Mouse (Mus musculus) thymus, postnatal 10 days (tissue): ENCODE measurements around the gene Mxd1.

ENCODE experiments used
- DNase-seq, 2 experiments: peaks; one replicate each; pipeline ENCODE4 v3.0.0; 2021; ENCODE audit warnings: low spot score in 2 of 2

Mxd1 gene

GRCm38 (mm10) chr6:86646143-86646542 lies 22.8 kb downstream of the Mxd1 start:
- DNase-seq: no peak

- no peak for DNase-seq
These were observed 23.4 kb downstream of the Mxd1 start for GRCm38 (mm10) chr6:86645551-86645950.

- DNase-seq: no peak
These were observed 24.1 kb downstream of the Mxd1 start for GRCm38 (mm10) chr6:86644775-86645400.

GRCm38 (mm10) chr6:86641716-86642115 lies 27.2 kb downstream of the Mxd1 start:
- no peak for DNase-seq

- no peak for DNase-seq
These were observed 28.2 kb downstream of the Mxd1 start for GRCm38 (mm10) chr6:86640776-86641175.

- no peak for DNase-seq
These were observed 28.8 kb downstream of the Mxd1 start for GRCm38 (mm10) chr6:86640161-86640560.

- no peak for DNase-seq
These were observed 29.5 kb downstream of the Mxd1 start for GRCm38 (mm10) chr6:86639180-86640160.

GRCm38 (mm10) chr6:86638434-86638833 lies 30.5 kb downstream of the Mxd1 start:
- no peak for DNase-seq

GRCm38 (mm10) chr6:86637860-86638259 lies 31.1 kb downstream of the Mxd1 start:
- DNase-seq: no peak

- no peak for DNase-seq
These were observed 31.7 kb downstream of the Mxd1 start for GRCm38 (mm10) chr6:86637171-86637835.

- DNase-seq: no peak
These were observed 32.5 kb downstream of the Mxd1 start for GRCm38 (mm10) chr6:86636495-86636894.

- no peak for DNase-seq
These were observed 38.8 kb downstream of the Mxd1 start for GRCm38 (mm10) chr6:86630141-86630540.

- peak in 1 of 2 experiments; percentile 23 for DNase-seq
These were observed 41.0 kb downstream of the Mxd1 start, which contains the start of gene Asprv1 for GRCm38 (mm10) chr6:86627946-86628345. Gene Asprv1 (plus strand): TSS chr6:86628164.

- no peak for DNase-seq
These were observed 44.6 kb downstream of the Mxd1 start for GRCm38 (mm10) chr6:86624074-86625030.

GRCm38 (mm10) chr6:86623201-86623600 lies 45.8 kb downstream of the Mxd1 start:
- no peak for DNase-seq

- DNase-seq: no peak
These were observed 53.7 kb downstream of the Mxd1 start for GRCm38 (mm10) chr6:86615301-86615700.

- DNase-seq: no peak
These were observed 58.2 kb downstream of the Mxd1 start for GRCm38 (mm10) chr6:86610714-86611113.

GRCm38 (mm10) chr6:86609235-86609634 lies 59.7 kb downstream of the Mxd1 start:
- DNase-seq: no peak

GRCm38 (mm10) chr6:86607471-86607870 lies 61.5 kb downstream of the Mxd1 start:
- peak; percentile 48 to 57 for DNase-seq

- DNase-seq: no peak
These were observed 62.7 kb downstream of the Mxd1 start for GRCm38 (mm10) chr6:86606289-86606688.

- DNase-seq: peak; percentile 57 to 62
These were observed 63.7 kb downstream of the Mxd1 start for GRCm38 (mm10) chr6:86605260-86605659.
